Mouse (Mus musculus) brown adipose tissue, adult 24 weeks (tissue): ENCODE results near the gene Ltk. TPM values are rescaled to one million over a fixed set of nuclear protein-coding genes. Genes with fewer than 3 reads are reported as not detected.
"Not testable (repeated sequence)": the region's sequence is repeated elsewhere in the genome, so short reads cannot be mapped to it uniquely, and the experiment has no call there.

Experiments
- H3K27ac ChIP-seq: fragments of 200-500 bp; replicated peaks from 2 replicates; pipeline ENCODE4 v1.5.1; 2012; ENCODE audit warnings: low read depth, mild to moderate bottlenecking, low read length
- H3K4me1 ChIP-seq: fragments of 200-500 bp; 2 replicates; pipeline ENCODE4 v1.6.1; 2012; ENCODE audit warnings: low read length, mixed read lengths; ENCODE audit not compliant: control insufficient read depth, insufficient read depth, insufficient read length
- H3K4me3 ChIP-seq: fragments of 200-500 bp; 2 replicates; pipeline ENCODE4 v1.5.1; 2012; ENCODE audit warnings: low read depth, mild to moderate bottlenecking, low read length, moderate library complexity; ENCODE audit not compliant: insufficient read depth
- polyA plus RNA-seq: library from polyadenylated mRNA; stranded (reverse); fragments of >200 nt; gene quantifications from 2 replicates; pipeline ENCODE4 v1.2.4, GENCODE M21; 2012; ENCODE audit not compliant: missing spikeins, insufficient read depth, insufficient read length

Ltk gene
- polyA plus RNA-seq, 1 experiment, result not detected

DNA sequence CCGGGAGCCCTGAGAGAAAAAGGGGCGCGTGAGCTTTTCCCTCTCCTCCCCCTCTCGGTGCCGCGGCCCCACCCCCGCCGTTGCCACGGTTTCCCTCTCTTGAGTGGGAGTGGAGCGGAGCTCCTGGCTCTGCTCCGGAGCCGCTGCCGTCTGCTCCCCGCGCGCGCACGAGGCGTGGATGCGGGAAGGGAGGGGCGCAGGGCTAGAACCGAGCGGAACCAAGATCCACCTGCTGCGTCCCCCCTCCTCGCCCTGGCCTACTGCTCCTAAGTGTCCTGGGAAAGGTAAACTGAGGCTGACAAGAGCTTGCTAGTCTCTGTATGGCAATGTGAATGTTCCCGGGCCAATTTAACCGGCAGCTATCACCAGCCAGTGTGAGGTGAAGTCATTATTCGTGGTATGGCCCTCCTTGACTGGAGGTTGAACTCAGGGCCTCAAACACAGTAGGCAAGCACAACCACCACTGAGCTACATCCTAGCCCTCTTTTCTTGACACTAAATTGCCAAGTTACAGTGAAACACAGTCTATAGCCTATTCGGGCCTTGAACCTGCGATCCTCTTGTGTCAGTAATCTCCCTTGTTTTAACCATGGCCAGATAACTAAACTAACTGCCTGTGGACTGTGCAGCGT is 16.9 kb downstream of the Ltk start:
- Histone ChIP-seq H3K27ac (no peak overlapping the region), H3K4me3 (peak overlapping the region; percentile 76), H3K4me1 (peaks cover 19% of the 10 kb centered on the region; the same call in 1 of the 2 replicates)

DNA sequence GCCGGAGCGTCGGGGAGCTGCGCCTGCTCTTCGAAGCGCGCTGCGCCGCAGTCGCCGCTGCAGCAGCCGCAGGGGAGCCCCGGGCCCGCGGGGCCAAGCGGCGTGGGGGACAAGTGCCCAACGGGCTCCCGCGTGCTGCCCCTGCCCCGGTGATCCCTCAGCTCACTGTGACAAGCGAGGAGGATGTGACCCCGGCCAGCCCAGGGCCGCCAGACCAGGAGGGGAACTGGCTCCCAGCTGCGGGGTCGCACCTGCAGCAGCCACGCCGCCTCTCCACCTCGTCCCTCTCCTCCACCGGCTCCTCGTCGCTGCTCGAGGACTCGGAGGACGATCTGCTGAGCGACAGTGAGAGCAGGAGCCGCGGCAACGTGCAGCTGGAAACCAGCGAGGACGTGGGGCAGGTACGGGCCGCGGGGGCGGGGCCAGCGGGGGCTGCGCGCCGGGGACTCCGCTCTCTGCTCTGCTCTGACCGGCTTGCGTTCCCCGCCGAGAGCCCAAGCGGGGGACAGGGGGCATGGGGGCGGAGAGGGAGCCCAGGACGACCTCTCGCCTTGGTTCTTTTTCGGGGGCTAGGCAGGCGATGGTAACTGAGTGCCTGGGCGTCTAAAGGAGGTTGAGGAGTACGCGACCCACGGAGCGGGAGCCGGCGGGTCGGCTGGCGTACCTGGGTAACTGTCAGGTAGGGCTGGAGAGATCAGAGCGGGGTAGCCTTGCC is 17.6 kb downstream of the Ltk start:
- Histone ChIP-seq H3K4me1 (peaks cover 19% of the 10 kb centered on the region; the same call in 1 of the 2 replicates), H3K27ac (no peak overlapping the region), H3K4me3 (peak overlapping the region; percentile 76)

DNA sequence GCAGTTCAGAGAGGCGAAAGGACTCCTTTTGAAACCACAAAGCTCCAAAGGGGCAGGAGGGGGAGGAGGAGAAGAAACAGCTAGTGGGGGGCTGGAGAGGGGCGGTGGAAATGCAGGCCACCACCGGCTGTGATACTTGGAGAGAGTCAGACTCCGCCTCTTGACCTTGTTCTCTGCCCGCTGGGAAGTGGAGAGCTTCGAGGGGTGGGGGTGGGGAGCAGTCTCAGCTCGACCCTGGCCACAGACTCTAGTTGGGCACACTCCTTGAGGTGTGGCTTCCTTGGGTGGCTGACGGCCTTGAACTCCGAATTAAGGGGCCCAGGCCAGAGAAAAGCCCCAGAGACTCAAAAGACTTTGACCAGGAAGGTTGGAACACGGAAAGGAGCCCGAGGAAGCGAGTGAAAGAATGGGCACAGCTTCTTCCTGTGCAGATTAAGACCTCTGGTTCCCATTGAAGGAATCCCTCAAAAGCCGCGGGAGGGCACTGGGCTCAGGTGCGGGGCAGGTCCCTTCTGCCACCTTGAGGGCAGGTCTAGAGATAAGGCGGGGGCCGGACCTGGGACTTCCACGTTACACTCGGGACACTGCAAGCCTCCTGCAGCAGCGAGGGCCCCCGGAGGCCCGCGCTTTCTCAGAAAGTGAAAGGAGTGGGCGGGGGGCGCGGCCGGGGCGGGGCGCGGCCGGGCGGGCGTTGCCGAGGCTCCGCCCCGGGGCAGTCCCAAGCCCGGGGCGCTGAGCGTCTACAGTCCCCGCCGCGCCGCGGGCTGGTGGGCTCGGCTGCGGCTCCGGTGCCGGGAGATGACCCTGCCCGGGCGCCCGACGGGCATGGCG is 18.4 kb downstream of the Ltk start, which contains the start of gene Itpka:
Gene Itpka (plus strand): TSS at position 757 of the 831 bp plus-strand sequence.
- Histone ChIP-seq H3K4me3 (peak within 1 kb of the TSS; percentile 84), H3K27ac (peak within 1 kb of the TSS; percentile 7; the same call in 1 of the 2 replicates)

DNA sequence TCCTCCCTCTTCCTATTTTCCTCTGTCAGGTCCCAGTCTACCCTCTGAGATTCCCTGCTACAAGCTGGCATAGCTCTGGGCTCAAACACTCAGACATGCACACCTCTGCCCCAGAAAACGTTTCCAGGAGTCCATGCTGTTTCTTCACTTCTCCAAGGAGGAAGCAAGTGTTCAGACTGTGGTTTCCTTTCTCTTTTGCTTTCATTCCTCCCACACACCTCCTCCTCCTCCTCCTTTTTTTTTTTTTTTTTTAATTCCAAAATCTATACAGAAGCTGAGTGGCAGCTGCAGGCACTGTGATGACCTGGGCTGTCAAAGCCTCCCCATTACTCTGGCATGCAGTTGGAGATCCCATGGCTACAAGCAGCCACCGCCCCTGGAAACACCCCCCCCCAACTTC is 19.7 kb downstream of the Ltk start:
- Histone ChIP-seq H3K4me3 (0 out of 2 replicates have a peak overlapping the region, but pooled peaks have one; percentile 2), H3K27ac (no peak overlapping the region), H3K4me1 (peaks cover 22% of the 10 kb centered on the region; the same call in 1 of the 2 replicates)

More for the DNA sequence above, 18.4 kb downstream of the Ltk start, which contains the start of gene Itpka:
- peaks cover 22% of the 10 kb centered on the region; the same call in 1 of the 2 replicates for H3K4me1 ChIP-seq

DNA sequence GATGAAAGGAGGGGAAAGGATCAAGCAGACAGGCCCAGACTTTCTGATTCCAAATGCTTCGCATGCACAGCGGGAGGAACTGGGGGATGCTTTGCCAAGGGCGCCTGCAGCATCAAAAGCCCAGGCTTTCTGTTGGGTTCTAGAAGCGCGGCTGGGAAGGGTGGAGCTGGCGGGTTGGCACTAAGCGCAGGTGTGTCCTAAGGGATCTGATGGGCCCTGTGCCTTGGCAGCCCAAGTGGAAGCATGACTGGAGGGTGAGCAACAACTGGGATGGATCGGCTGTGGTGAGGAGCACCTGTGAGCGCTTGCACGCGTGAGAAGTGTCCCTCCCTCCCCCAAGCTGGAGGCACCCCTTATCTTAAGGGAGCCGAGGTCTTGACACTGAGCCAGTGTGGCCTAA is 23.1 kb downstream of the Ltk start:
- Histone ChIP-seq H3K27ac (no peak overlapping the region), H3K4me1 (0 out of 2 replicates have a peak, but pooled peaks cover 6% of the 10 kb centered on the region), H3K4me3 (no peak overlapping the region)

DNA sequence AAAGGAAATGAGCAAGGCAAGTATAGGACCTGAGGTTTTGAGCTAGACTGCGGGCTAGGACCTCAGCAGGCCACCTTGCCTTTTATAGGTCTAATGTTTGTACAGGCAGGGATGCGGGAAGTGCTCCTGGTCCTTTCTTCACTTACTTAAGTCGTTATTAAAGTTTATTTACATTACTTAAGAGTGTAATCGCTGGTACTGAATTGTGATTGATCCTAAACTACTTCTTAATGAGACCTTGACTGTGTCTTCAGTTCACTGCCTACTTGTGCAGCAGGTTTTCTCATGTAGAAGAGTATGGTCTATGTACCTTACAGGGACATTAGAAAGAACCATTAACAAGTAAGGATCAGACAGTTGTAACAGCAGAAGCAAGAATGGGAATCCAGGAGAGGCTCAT is 29.5 kb downstream of the Ltk start:
- no peak overlapping the region for H3K4me3 ChIP-seq
- H3K4me1 ChIP-seq, result no peaks in the 10 kb centered on the region
- H3K27ac ChIP-seq, result no peak overlapping the region

DNA sequence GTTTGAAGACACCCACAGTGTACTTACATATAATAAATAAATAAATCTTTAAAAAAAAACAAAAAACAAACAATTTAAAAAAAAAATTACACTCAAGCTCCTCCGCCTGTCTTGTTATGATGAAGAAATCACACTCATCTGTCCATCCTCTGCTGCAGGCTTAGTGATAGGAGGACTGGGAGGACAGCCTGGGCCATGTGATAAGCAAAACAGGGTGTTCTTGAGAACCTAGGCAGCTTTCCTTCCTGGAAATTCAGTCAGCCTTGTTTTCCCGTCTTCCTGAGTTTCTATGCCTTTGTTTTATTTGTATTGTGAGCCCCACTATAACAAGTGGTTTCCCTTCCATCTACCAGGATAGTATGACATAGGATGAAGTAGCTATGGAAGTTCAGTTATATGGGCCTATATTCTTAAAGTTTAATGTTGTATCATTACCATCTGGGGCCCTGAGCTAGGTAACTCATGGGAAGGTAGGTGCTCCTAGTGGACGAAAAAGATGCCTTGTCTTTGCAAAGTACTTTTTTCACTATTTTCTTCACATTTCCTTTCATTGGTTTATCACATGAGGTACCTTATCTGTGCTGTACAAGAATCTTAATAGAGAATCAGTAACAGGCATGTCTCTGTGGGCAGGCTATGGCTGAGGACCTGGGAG is 32.3 kb downstream of the Ltk start:
- Histone ChIP-seq H3K4me1 (no peaks in the 10 kb centered on the region), H3K4me3 (no peak overlapping the region), H3K27ac (no peak overlapping the region)

DNA sequence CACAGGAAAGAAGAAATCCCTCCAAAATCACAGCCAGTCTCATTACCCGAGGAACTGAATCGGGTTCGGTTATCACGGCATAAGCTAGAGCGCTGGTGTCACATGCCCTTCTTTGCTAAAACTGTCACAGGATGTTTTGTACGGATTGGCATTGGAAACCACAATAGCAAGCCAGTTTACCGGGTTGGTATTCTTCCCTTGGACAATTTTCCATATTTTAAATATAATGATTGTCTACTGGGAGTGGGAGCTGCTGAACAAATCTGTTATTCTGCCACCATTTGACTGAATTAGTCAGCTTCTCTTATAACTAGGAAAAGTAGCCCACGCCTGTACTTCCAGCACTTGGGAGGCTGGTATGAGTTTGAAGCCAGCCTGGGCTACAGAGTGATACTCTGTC is 39.2 kb downstream of the Ltk start:
- no peaks in the 10 kb centered on the region for H3K4me1 ChIP-seq
- no peak overlapping the region for H3K4me3 ChIP-seq
- no peak overlapping the region for H3K27ac ChIP-seq

DNA sequence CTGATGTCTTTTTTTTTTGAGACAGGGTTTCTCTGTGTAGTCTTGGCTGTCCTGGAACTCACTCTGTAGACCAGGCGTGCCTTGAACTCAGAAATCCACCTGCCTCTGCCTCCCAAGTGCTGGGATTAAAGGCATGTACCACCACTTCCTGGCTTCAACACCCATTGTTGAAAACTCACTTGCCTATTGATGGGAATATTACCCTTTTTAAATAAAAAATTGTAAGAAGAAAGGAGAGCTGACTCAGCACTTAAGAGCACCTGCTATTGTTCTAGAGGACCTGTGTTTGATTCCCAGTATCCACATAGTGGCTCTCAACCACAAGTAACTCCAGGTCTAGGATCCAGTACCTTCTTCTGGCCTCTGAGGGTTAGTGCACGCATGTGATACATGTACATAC is 44.4 kb downstream of the Ltk start:
- H3K27ac ChIP-seq, H3K4me3 ChIP-seq, H3K4me1 ChIP-seq: not testable (repeated sequence)

DNA sequence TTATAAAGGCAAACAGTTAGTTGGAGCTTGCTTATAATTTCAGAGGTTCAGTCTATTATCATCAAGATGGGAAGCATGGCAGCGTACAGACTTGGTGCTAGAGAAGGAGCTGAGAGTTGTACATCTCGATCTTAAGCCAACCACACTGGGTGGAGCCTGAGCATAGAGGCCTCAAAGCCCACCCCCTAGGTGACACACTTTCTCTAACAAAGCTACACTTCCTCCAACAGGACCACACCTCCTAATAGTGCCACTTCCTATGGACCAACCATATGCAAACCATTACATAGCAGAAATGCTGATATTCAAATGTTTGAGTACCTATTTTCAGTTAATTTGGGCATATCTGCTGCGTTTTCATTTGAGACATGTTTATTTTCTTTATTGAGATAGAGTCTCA is 50.2 kb downstream of the Ltk start:
- Histone ChIP-seq H3K4me1 (no peaks in the 10 kb centered on the region), H3K4me3 (no peak overlapping the region), H3K27ac (no peak overlapping the region)

DNA sequence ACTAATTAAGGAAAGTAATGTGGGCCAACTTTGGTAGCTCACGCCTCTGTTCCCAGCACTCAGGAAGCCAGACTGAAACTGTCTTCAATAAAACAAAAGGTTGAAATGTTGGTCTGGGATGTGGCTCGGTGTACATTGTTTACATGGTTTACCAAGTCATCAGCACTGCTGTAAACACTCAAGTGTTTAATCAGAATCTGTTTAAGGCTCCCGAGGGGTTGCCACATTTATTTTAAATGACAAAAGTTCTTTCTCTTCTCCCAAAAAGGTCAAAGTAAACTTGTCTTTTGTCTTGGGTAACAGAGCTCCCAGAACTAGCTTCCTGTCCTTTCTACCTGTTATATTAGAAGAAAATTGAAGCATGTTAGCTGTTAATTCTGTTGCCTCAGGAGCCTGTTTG is 52.6 kb downstream of the Ltk start:
- no peak overlapping the region for H3K27ac ChIP-seq
- H3K4me3 ChIP-seq, result no peak overlapping the region
- H3K4me1 ChIP-seq, result no peaks in the 10 kb centered on the region

DNA sequence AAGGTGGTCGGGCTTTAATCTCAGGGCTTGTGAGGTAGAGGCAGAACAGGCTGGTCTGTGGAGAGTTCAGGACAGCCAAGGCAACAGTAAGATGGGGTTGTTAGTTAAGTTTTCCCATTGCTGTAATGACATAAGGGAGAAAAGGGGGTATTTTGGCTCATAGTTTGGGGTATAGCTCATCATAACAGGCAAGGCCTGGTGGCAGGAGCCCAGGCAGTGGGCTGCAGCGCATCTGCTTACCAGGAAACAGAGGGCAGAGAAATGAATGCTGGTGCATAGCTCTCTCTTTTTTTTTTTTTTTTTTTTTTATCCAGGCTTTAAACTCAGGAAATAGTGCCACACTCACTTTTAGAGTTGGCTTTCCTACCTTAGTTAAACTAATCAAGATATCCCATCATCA is 57.1 kb downstream of the Ltk start:
- Histone ChIP-seq H3K4me1 (no peaks in the 10 kb centered on the region), H3K4me3 (no peak overlapping the region), H3K27ac (no peak overlapping the region)
